Mouse (Mus musculus): ENCODE measurements around the gene Polh. TPM values are rescaled to one million over a fixed set of nuclear protein-coding genes. Genes with fewer than 3 reads are reported as not detected.

Polh gene
- 10 to 100 TPM; 11.4 to 12.5 TPM for total RNA-seq (2021)
- long read RNA-seq, experiment 1, partial matches to known transcripts, result 0 of 2 reads
- long read RNA-seq, experiment 1, other reads (novel, unspliced or antisense), result 2 of 2 reads
- long read RNA-seq, experiment 2, partial matches to known transcripts, result 2 of 7 reads
- long read RNA-seq, experiment 2, other reads (novel, unspliced or antisense), result 3 of 7 reads

DNA sequence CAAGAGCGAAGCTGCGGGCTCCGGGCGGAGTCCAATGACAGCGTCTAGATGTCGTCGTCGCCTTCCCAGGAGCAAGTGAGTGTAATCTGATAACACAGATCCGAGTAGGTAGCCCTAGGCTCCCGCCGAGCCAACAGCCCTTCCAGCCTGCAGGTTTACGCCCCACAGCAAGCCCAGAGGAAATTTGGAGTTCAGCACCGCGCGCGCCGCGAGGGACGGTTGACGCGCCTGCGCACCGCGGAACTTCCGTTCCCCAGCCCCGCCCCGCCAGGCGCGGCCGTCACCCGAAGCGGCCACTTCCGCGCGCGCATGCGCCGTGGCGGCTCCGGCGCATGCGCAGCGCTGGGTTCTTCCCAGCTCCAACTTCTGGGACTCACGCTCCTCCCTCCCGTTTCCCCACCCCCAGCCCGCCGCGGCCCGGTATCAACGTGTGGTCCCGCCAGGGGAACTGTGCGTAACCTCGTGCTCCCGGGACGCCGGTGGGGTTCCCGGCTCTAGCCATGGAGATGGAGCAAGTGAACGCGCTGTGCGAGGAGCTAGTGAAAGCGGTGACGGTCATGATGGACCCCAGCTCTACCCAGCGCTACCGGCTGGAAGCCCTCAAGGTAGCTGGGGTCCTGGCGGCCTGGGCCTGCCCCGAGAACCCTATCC is at the start of gene Polh, which contains the start of gene Xpo5:
Gene Polh (minus strand): TSS at position 225 of the 651 bp plus-strand sequence.
Gene Xpo5 (plus strand): TSS at position 362 of the 651 bp plus-strand sequence.
- peak; percentile 87 to 90 for DNase-seq
- intact Hi-C loops (cut with DNase I), result loop anchor here (5.0 kb wide), 1 partner anchor 45 kb away; the partner anchor contains the start of genes Polr1c and Yipf3

DNA sequence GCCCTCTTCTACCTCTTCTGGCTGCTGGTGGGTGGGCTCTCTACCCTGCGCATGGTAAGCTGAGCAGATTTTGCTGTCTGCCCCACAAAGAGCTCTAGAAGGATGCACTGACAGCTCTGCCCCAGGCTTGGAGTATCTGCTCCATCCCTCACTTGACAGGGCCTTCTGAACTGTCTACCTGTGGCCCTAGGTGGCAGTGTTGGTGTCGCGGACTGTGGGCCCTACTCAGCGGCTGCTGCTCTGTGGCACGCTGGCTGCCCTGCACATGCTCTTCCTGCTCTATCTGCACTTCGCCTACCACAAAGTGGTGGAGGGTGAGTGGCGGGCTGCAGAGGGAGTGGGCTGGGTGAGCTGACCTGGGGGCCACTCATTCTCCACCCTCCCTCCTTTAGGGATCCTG is 48.7 kb upstream of the Polh start:
- intact Hi-C loops (cut with DNase I), result no loop called here
- DNase-seq, result no peak

DNA sequence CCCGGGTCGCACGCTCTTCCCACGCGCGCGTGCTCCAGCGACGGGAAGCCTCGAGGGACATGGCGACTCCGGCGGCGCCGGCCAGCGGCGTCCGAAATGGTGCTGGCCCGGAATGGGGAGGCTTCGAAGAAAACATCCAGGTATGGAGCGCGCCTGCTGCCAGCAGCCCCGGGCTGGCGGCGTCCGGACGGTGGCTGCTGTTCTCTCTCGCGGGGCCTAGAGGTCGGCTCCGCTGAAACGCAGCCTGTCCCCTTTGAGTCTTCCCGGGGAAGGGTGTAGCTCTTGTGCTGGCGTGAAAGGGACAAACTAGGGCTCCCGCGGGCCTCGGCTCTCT is 45.7 kb upstream of the Polh start:
- no peak for DNase-seq
- intact Hi-C loops (cut with DNase I), result loop anchor here (5.0 kb wide), 1 partner anchor 46 kb away; the partner anchor contains the start of genes Polh and Xpo5

DNA sequence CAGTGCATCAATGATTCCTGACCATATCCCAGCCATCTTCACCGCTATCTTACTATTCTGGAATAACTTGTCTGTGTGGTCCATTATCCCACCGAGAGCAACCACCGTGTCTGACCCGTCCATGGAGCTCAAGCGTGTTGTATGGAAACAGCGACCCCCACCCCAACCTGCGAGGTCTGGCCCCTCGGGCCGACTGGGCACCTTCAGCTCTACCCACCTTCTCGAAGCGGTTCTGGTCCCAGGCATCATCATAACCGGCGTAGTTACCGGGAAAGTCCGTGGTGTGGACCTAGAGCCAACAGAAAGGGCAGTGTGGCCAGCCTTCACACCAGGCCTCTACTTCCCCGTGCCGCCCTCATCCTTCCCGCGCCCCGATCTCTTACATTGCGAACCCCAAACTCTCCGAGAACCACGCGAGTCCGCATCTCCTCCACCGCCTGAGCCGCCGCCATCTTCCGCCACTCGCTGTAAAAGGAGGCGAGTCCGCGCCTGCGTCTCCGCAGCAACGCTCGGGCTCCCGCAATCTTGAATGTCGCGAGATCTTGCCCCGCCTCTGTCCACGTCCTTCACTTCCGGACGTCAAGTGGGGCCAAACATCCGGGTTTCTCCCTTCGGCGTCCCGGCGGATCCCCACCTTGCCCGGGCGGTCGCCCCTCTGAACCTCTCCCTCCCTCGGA is 45.2 kb upstream of the Polh start, which contains the start of the genes Polr1c and Yipf3:
Gene Polr1c (minus strand): TSS at position 543 of the 677 bp plus-strand sequence.
Gene Yipf3 (plus strand): TSS at position 569 of the 677 bp plus-strand sequence.
- intact Hi-C loops (cut with DNase I), result loop anchor here (5.0 kb wide), 1 partner anchor 45 kb away; the partner anchor contains the start of genes Polh and Xpo5

DNA sequence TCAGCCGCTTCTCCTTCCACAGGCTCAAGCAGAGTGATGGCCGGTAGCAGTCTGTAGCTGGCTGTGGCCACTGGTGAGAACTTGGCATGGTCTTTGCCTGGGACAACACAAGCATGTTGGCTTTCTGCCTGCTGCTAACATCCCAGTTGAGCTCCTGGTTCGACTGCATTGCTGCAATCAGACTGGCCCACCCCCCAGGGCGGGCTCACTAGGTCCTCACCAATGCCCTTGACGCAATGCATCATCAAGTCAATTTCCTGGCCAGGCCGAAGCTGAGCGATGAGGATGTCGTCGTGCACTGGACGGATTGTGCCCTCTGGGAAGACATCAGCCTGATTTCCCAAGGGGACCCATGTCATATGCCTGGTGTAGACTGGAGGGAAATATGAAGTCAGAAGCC is 42.1 kb upstream of the Polh start:
- intact Hi-C loops (cut with DNase I), result no loop called here
- DNase-seq, result no peak

More for the DNA sequence above, 45.2 kb upstream of the Polh start, which contains the start of the genes Polr1c and Yipf3:
- DNase-seq, result peak; percentile 90 to 92

DNA sequence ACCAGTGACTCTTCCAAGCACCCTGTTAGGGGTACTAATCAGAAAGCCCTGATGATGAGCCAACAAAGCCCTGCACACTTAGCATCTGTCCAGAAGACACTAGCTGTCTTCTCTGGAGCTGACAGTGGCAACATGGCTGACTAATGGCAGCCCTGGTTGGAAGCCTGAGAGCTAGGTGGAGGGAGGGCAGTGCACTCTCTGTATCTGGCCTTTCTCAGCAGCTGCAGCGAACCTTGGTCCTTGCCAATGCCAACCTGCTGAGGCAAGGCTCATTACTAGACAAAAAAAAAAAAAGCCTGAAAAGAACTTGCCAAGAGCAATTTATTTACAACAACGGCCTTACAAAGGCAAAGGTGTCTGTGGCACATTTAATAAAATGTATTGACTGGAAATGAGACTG is 41.2 kb upstream of the Polh start:
- intact Hi-C loops (cut with DNase I), result no loop called here
- no peak for DNase-seq

DNA sequence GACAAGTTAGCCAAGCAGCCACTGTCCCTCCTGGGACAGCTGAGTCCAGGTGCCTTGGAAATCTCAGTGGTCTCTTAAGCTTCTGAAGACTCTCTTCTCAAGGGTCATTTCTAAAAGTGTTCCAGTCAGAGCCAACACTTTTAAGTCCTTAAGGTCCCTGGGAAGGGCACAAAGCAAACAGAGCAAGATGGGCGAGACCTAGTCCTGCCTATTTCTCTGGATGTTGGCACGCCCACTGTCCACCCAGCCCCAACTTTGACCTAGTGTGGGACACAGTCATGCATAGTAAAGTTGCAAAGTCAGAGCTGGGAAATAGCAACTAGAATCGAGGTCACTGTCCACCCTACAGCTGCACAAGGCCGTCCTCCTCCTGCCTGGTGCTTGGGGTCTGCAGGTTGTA is 40.5 kb upstream of the Polh start:
- intact Hi-C loops (cut with DNase I), result no loop called here
- DNase-seq, result no peak

DNA sequence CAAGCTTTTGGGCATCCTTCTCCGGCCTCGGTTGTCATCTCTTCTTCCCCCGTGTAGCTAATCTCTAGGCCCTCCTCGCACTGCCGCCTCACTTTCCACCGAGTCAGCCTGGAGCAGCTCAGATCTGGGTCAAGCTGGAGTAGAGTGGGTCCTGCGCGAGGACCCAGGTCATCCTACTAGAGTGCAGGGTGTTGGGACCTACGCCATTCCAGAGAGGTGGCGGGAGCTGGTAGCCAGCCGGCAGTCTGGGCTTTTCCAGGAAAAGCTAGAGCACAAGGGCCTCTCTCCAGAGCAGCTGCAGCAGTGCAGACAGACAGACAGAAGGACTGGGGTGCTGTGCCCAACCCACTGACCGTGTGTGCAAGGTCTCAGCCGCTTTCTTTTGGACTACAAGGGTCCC is 39.8 kb upstream of the Polh start:
- no peak for DNase-seq
- intact Hi-C loops (cut with DNase I), result no loop called here

DNA sequence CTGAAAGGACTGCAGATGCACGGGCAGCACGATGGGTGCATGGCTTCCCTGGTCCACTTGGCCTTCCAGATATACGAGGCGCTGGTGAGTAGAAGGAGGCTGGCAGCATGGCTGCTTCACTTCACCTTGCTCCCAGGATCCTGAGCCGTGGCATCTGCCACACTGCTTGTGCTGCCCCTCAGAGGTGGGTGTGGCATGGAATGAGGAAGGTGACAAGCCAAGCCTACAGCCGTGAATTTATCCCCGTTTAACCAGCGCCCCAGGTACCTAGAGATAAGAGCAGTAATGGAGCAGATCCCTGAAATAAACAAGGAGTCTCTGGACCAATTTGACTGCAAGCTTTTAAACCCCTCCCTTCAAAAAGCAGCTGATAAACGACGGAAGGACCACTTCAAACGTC is 39.0 kb upstream of the Polh start:
- intact Hi-C loops (cut with DNase I), result no loop called here
- no peak for DNase-seq

DNA sequence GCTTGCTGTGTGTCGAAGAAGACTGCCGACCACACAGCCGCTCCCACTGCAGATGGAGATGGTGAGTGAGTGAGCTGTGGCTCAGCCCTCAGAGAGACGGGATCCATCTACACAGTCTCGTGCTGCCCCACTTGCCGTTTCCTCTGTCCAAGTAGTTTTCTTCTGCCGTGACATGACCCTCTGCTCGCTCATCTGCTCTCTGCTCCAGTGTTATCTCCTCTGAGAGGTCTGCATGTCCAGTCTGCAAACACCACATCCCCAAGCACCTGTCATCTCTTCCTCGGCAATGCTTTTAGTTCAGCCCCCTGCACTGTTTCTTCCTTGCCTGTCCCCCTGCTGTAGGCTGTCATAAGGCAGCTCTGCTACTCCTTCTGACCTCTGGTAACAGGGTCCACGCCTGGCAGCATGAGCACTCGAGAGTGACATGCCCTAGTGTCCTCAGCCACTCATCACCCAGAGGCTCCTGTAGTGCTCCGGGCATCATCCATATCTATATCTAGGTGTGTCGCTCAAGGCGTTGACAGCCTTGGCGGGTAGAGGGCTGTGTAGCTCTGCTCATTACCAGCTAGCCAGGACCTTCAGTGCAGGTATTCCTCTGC is 37.2 kb upstream of the Polh start:
- DNase-seq, result no peak
- intact Hi-C loops (cut with DNase I), result no loop called here

DNA sequence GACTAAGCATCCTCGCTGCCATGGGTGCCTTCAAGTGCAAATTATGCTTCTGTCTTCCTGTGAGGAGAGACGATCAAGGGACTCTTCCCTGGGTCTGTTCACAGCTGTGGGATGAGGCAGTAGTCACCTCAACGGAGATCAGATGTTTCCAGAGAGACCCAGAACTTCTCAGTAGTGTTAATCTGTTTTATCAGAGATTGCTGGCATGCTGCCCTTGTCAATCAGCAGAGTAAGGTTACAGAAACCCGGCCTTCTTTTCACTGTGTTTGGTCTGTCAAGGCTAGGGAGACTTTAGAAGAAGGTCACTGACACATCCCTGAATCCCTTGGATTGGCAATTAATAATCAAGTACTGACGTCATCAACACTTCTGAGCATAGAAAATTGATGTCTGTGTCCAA is 35.0 kb upstream of the Polh start:
- intact Hi-C loops (cut with DNase I), result no loop called here
- no peak for DNase-seq

DNA sequence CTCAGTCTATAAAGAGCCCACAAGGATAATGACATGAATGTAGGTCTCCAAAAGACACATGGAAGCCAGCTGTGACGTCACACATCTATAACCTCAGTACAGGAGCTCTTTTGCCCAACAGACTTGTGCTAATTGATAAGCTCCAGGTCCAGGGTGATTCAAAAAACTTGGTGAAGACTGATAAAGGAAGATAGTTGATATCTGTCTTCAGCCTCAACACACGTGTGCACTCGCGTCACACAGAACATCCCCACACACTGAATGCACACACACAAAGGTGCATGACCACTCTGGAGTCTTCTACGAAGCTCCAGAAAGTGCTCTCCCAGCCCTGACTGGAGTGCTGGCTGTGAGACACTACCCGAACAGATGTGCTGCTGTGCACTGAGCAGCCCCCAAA is 34.6 kb upstream of the Polh start:
- no peak for DNase-seq
- intact Hi-C loops (cut with DNase I), result no loop called here

DNA sequence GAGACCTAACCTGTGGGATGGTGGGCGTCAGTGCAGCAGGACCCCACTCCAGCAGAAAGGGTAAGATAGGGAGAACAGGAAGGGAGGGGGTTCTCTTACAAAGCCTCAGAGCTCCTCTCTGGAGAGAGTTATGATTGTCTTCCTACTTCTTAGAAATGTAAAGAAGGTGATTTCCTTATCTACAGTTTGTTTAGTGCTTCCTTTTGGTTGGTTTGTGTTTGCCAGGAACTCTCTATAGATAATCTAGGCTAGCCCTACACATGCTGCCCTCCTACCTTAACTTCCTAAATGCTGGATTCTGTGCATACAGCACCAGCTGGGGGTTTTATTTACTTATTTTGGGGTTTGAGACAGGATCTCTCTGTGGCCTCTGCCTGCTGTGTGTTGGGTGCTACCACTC is 33.6 kb upstream of the Polh start:
- intact Hi-C loops (cut with DNase I), result no loop called here
- DNase-seq, result no peak

DNA sequence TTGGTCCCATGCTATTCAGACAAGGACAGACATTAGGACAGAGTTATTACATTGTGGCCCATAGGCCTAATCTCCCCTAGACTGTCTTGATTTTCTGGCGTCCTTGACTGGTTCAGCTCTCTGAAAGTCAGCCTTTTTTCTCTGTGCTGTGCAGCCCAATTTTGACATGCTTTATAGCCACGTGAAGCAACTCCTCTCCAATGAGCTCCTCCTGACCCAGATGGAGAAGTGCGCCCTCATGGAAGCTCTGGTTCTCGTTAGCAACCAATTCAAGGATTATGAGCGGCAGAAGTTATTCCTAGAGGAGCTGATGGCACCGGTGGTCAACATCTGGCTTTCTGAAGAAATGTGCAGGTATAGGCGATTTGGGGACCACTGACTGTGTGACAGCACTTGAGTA is 25.1 kb upstream of the Polh start:
- no peak for DNase-seq
- intact Hi-C loops (cut with DNase I), result no loop called here

DNA sequence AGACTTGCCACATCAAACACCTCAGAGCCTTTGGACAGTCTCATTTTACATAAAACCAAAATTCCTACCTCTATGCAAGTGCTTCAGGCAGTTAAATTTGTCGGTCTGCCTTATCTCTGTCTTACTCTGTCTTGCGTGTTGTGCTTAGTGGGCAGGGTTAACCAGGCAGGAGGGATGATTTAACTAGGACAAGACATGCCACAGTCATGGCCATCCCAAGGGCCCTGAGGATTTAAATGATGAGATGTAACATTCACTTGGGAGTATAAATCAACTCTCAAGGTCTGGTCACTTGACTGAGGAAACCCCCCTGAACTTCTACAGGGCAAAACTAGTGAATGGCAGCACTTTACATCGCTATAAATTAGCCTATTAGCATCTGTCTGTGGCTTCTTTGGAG is 19.2 kb upstream of the Polh start:
- intact Hi-C loops (cut with DNase I), result no loop called here
- DNase-seq, result no peak

DNA sequence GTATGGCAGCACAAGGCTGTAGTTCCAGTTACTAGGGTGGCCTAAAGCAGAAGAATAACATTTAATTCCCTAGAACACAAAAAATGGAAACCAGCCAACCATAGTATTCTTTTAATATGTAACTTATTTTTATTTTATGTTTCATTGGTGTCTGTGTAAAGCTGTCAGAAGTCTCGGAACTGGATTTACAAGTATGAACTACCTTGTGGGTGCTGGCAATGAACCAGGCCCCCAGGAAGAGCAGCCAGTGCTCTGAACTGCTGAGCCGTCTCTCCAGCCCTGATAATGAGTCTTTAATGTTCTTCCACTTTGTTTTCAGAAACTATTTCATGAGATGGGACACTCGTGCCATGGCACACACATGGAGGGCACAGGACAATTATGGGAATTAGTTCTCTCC is 8.1 kb upstream of the Polh start:
- intact Hi-C loops (cut with DNase I), result no loop called here
- DNase-seq, result no peak

DNA sequence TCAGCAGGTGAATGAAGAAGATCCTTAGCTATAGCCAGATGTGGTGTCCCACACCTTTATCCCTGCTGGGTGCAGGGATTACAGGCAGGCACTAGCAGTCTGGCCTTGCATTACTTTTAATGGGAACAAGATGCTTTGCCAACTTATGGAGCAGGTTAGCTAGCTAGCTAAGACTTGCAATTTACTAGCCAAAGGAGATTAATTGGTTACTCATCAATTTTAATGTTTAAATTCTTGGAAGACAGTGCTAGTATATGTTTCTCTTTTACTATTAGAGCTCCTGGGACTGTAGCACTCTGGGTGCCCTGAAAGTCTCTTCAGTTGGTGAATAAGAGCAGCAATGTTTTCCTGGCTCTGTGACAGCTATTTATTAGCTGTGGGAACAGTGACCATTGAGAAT is 4.2 kb upstream of the Polh start:
- DNase-seq, result no peak
- intact Hi-C loops (cut with DNase I), result no loop called here

DNA sequence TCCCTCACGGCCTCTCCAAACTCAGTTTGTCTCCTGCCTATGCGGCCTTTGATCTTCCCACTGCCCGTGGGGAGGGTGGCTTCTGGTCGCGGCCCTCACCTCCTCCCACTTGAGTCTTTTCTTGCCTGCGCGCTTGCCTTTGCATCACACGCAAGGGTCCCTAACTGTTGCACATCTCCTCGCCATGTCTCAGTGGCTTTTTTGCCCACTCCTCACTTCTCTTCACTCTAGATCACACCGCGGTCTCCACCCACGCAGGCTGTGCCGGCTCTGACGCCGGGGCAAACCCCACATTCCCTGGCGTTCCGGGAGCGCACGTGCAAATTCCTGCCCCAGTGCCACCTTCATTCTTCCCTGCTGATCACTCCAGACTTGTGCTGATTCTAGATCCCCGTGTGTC is 633 bp upstream of the Polh start:
- intact Hi-C loops (cut with DNase I), result loop anchor here (5.0 kb wide), 1 partner anchor 44 kb away; the partner anchor contains the start of genes Polr1c and Yipf3
- no peak for DNase-seq

DNA sequence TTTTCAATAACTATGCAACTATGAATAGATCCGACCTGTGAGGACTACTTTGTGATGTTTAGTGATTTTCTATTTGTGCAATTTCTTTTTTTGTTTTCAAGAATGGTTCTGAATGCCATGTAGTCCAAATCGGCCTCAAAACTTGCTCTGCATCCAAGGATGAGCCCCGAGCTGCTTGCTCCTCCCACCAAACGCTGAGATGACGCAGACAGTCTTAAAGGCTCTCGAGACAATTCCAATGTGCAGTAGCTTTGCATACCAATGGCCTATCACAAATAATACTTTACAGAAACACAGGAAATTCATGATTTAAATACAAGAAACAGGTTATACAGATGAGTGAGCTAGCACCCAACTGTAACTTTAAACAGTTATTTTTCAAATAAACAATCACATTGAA is 1.3 kb downstream of the Polh start:
- intact Hi-C loops (cut with DNase I), result loop anchor here (5.0 kb wide), 1 partner anchor 46 kb away; the partner anchor contains the start of genes Polr1c and Yipf3
- no peak for DNase-seq

DNA sequence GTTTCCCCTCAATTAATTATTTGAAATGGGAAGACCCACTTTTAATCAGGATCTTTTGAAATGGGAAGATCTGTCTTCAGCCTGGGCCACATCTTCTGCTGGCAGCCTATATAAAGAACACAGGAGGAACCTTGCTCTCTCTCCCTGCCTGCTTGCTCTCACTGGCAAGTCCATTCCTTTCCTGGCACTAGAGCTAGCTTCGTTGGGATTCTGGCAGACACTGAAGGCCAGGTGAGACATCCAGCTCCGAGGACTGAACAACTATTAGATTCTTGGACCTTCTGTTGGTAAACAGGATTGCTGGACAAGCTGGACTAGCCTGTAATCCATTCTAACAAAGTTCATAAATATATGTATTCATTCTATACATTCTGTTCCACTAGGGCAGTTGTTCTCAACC is 13.6 kb downstream of the Polh start:
- no peak for DNase-seq
- intact Hi-C loops (cut with DNase I), result no loop called here

DNA sequence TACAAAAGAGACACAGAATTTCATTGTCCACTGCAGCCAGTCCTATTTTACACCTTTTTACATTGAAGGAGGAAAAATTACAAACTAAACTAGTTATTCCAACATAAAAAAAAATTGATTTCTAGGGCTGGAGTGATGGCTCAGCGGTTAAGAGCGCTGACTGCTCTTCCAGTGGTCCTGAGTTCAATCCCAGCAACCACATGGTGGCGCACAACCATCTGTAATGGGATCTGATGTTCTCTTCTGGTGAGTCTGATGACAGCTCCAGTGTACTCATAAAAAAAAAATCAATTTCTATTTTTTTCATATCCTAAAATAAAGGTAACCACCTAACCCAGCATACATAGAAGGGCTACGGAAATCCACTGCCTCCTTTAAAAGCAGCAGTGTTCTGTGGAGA is 20.2 kb downstream of the Polh start:
- no peak for DNase-seq
- intact Hi-C loops (cut with DNase I), result no loop called here
